9 mouse cellular contexts compared by ENCODE assay signal in the genomic region with DNA sequence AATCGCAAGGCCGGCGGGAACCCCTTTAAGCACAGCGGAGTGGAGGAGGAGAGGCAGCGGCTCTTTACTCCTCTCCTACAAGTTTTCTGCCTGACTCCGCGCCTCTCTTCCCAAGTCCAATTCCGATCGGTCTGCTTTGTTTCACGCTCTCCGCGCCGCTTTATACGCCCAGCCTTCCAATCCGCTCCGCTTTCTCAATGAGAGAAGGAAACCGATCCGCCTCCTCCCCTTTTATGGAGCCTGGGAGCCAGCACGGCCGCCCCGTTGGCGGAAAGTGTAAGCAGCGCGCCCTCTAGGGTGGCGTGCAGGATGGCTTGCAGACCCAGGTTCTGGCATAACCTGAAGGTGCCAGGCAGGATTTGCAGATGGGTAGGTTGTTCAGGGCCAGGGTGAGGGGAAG. TPM values are rescaled to one million over a fixed set of nuclear protein-coding genes. Genes with fewer than 3 reads are reported as not detected.
DNase-seq lines count a peak whose midpoint lies in the region; ATAC-seq lines count a peak whose summit lies in the region.
"Had no signal": no experiment of that assay in that cellular context is flagged by ENCODE, and none has a peak within 500 bp of the region (broad histone marks: within the 10 kb centered on the region; RNA-seq: fewer than 3 reads in every experiment).

A gene (minus strand): TSS at position 137 of the 400 bp plus-strand sequence.

- peak within 1 kb of the TSS; percentile 92 for H3K27ac ChIP-seq in forebrain, embryonic 12.5 days
- H3K27ac ChIP-seq in heart, embryonic 16.5 days (ENCODE audit: low read length), result peak within 1 kb of the TSS; percentile 96
- peak within 1 kb of the TSS; percentile 59; the same call in 1 of the 2 replicates for H3K27ac ChIP-seq in liver, embryonic 15.5 days (replicated peaks)
- H3K27ac ChIP-seq in neural tube, embryonic 11.5 days (ENCODE audit: low read depth, low read length), result peak within 1 kb of the TSS; percentile 94
- H3K27ac ChIP-seq in stomach, embryonic 16.5 days (ENCODE audit: low read length), result peak within 1 kb of the TSS; percentile 97

- under 1% methylated on average over 25 of the region's 25 CpGs for WGBS in forebrain, embryonic 12.5 days
- WGBS in heart, embryonic 16.5 days, result 0% methylated on average over 25 of the region's 25 CpGs
- WGBS in liver, embryonic 15.5 days (ENCODE audit: insufficient replicate concordance), result 1% methylated on average over 25 of the region's 25 CpGs
- WGBS in neural tube, embryonic 11.5 days, result 0% methylated on average over 25 of the region's 25 CpGs
- WGBS in stomach, embryonic 16.5 days, result under 1% methylated on average over 25 of the region's 25 CpGs

- ATAC-seq in forebrain, embryonic 12.5 days (ENCODE audit: low FRiP score), result peak; percentile 79
- ATAC-seq in heart, embryonic 16.5 days (replicated peaks; ENCODE audit: extremely low read depth, insufficient read depth, low FRiP score), result peak; percentile 83
- peak; percentile 68 for ATAC-seq in liver, embryonic 15.5 days (ENCODE audit: insufficient read depth)
- peak; percentile 77 for ATAC-seq in neural tube, embryonic 11.5 days (ENCODE audit: insufficient read depth, low FRiP score, low TSS enrichment)
- ATAC-seq in stomach, embryonic 16.5 days (ENCODE audit: insufficient read depth, low FRiP score), result peak; percentile 89

- H3K4me3 ChIP-seq in forebrain, embryonic 12.5 days (replicated peaks), result peak within 1 kb of the TSS; percentile 93
- peak within 1 kb of the TSS; percentile 63 for H3K4me3 ChIP-seq in heart, embryonic 16.5 days (ENCODE audit: low read length)
- H3K4me3 ChIP-seq in liver, embryonic 15.5 days (replicated peaks), result peak within 1 kb of the TSS; percentile 61
- peak within 1 kb of the TSS; percentile 97 for H3K4me3 ChIP-seq in neural tube, embryonic 11.5 days (ENCODE audit: low read depth, low read length)
- H3K4me3 ChIP-seq in stomach, embryonic 16.5 days (replicated peaks; ENCODE audit: low read length), result peak within 1 kb of the TSS; percentile 84

- no peaks in the 10 kb centered on the region for H3K9me3 ChIP-seq in forebrain, embryonic 12.5 days
- no peaks in the 10 kb centered on the region for H3K9me3 ChIP-seq in heart, embryonic 16.5 days (replicated peaks; ENCODE audit: control insufficient read depth, low read length)
- H3K9me3 ChIP-seq in liver, embryonic 15.5 days (replicated peaks), result no peaks in the 10 kb centered on the region
- H3K9me3 ChIP-seq in neural tube, embryonic 11.5 days (ENCODE audit: control insufficient read depth, low read length), result no peaks in the 10 kb centered on the region
- no peaks in the 10 kb centered on the region for H3K9me3 ChIP-seq in stomach, embryonic 16.5 days (replicated peaks; ENCODE audit: control insufficient read depth, low read length)

- no peaks in the 10 kb centered on the region for H3K36me3 ChIP-seq in forebrain, embryonic 12.5 days (replicated peaks)
- H3K36me3 ChIP-seq in heart, embryonic 16.5 days (ENCODE audit: control insufficient read depth, insufficient read depth), result no peaks in the 10 kb centered on the region
- H3K36me3 ChIP-seq in liver, embryonic 15.5 days (replicated peaks), result no peaks in the 10 kb centered on the region
- H3K36me3 ChIP-seq in neural tube, embryonic 11.5 days (ENCODE audit: control insufficient read depth, insufficient read depth, low read length), result no peaks in the 10 kb centered on the region
- H3K36me3 ChIP-seq in stomach, embryonic 16.5 days (ENCODE audit: control insufficient read depth, insufficient read depth, low read length), result no peaks in the 10 kb centered on the region
- H3K36me3 ChIP-seq: G1E had no signal

- H3K9ac ChIP-seq in forebrain, embryonic 12.5 days, result peak within 1 kb of the TSS; percentile 98
- peak within 1 kb of the TSS; percentile 86 for H3K9ac ChIP-seq in heart, embryonic 16.5 days (ENCODE audit: low read length)
- H3K9ac ChIP-seq in liver, embryonic 15.5 days, result peak within 1 kb of the TSS; percentile 53
- H3K9ac ChIP-seq in neural tube, embryonic 11.5 days (ENCODE audit: low read length), result peak within 1 kb of the TSS; percentile 98
- H3K9ac ChIP-seq in stomach, embryonic 16.5 days (ENCODE audit: low read length), result peak within 1 kb of the TSS; percentile 92

- DNase-seq in B cell, adult 2 months, result peak; percentile 70
- DNase-seq in c-Kit-positive CD71-negative TER-119-negative erythroid progenitor cells, embryonic 14.5 days (ENCODE audit: low read depth), result peak; percentile 63
- peak; percentile 98 for DNase-seq in kidney, postnatal 4 days
- DNase-seq in neural tube, embryonic 11.5 days (ENCODE audit: low spot score), result peak; percentile 98

- peak within 1 kb of the TSS; percentile 70 for H3K4me2 ChIP-seq in forebrain, embryonic 12.5 days
- peak within 1 kb of the TSS; percentile 76 for H3K4me2 ChIP-seq in heart, embryonic 16.5 days (ENCODE audit: low read depth, low read length)
- H3K4me2 ChIP-seq in liver, embryonic 15.5 days, result peak within 1 kb of the TSS; percentile 56
- H3K4me2 ChIP-seq in neural tube, embryonic 11.5 days (ENCODE audit: low read depth), result peak within 1 kb of the TSS; percentile 71
- H3K4me2 ChIP-seq in stomach, embryonic 16.5 days (ENCODE audit: low read depth, low read length), result peak within 1 kb of the TSS; percentile 62

- H3K4me1 ChIP-seq in forebrain, embryonic 12.5 days, result peaks cover 18% of the 10 kb centered on the region
- peaks cover 19% of the 10 kb centered on the region for H3K4me1 ChIP-seq in heart, embryonic 16.5 days (ENCODE audit: control insufficient read depth, insufficient read depth, low read length)
- H3K4me1 ChIP-seq in liver, embryonic 15.5 days (replicated peaks), result no peaks in the 10 kb centered on the region
- peaks cover 12% of the 10 kb centered on the region for H3K4me1 ChIP-seq in neural tube, embryonic 11.5 days (ENCODE audit: control insufficient read depth, insufficient read depth, low read length)
- peaks cover 8% of the 10 kb centered on the region for H3K4me1 ChIP-seq in stomach, embryonic 16.5 days (ENCODE audit: control insufficient read depth, insufficient read depth, low read length)

- peaks cover 4% of the 10 kb centered on the region; the same call in 1 of the 2 replicates for H3K27me3 ChIP-seq in forebrain, embryonic 12.5 days
- H3K27me3 ChIP-seq in heart, embryonic 16.5 days (ENCODE audit: control insufficient read depth, insufficient read depth, low read length), result peaks cover 4% of the 10 kb centered on the region; the same call in 1 of the 2 replicates
- peaks cover 34% of the 10 kb centered on the region for H3K27me3 ChIP-seq in liver, embryonic 15.5 days
- H3K27me3 ChIP-seq in neural tube, embryonic 11.5 days (ENCODE audit: control insufficient read depth, insufficient read depth, low read length), result no peaks in the 10 kb centered on the region
- H3K27me3 ChIP-seq in stomach, embryonic 16.5 days (ENCODE audit: control insufficient read depth, insufficient read depth, low read length), result no peaks in the 10 kb centered on the region

RNA-seq across cellular contexts. Expression of the gene that starts here (rescaled TPM):
- polyA plus RNA-seq in forebrain, embryonic 12.5 days (2016; fragmentation: Nextera tagmentation; extraction: Ambion mirVana), result 201 and 236 TPM in 2 replicates
- 27.3 and 31.5 TPM in 2 replicates for polyA plus RNA-seq in heart, embryonic 16.5 days (2015; fragmentation: Nextera tagmentation; extraction: Ambion mirVana)
- 11.7 and 12.9 TPM in 2 replicates for polyA plus RNA-seq in liver, embryonic 15.5 days (2015; fragmentation: Nextera tagmentation; extraction: Ambion mirVana)
- 261 and 278 TPM in 2 replicates for polyA plus RNA-seq in neural tube, embryonic 11.5 days (2014; fragmentation: Nextera tagmentation; extraction: Ambion mirVana)
- polyA plus RNA-seq in stomach, embryonic 16.5 days (2015; fragmentation: Nextera tagmentation; extraction: Ambion mirVana), result 68.8 and 70.5 TPM in 2 replicates
- polyA plus RNA-seq: G1E had no signal

Comparison
In these comparisons a context has a peak if more than half of its experiments do, and no peak if none do; other contexts are left out.
1. Peak in every context shown above with its lines: DNase-seq, ATAC-seq, H3K4me3 ChIP-seq and H3K27ac ChIP-seq.